24 mouse cellular contexts compared by ENCODE assay signal in the genomic region with DNA sequence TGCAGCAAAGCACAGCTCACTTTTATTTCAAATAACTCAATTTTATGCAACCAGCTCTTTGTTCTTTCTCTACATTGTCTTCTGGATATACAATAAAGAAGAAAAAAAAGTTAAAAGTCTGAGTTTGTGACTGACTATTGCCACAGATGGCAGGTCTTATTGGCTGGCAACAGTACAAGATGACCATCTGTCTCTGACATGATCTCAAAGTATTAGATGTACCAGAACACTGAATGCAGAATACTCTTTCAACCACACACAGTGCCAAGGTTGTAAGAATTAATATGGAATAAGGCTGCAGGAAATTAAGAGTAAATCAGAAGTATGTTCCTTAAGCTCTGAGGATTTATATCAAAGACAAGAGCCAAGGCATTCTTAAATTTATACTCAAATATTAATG. TPM values are rescaled to one million over a fixed set of nuclear protein-coding genes. Genes with fewer than 3 reads are reported as not detected.
DNase-seq lines count a peak whose midpoint lies in the region; ATAC-seq lines count a peak whose summit lies in the region.
"Had no signal": no experiment of that assay in that cellular context is flagged by ENCODE, and none has a peak within 500 bp of the region (broad histone marks: within the 10 kb centered on the region; RNA-seq: fewer than 3 reads in every experiment).

No protein-coding gene starts in this region.

- no peak overlapping the region for H3K4me2 ChIP-seq in forebrain, embryonic 13.5 days
- H3K4me2 ChIP-seq: embryonic facial prominence, embryonic 15.5 days; neural tube, embryonic 15.5 days had no signal

- no peaks in the 10 kb centered on the region for H3K4me1 ChIP-seq in forebrain, embryonic 13.5 days
- H3K4me1 ChIP-seq in forebrain, embryonic 10.5 days = peaks cover 7% of the 10 kb centered on the region
- H3K4me1 ChIP-seq: embryonic facial prominence, embryonic 15.5 days; heart, embryonic 10.5 days; hindbrain, embryonic 10.5 days; neural tube, embryonic 15.5 days had no signal

- peaks cover 12% of the 10 kb centered on the region for H3K36me3 ChIP-seq in forebrain, embryonic 13.5 days (ENCODE audit: poor library complexity, severe bottlenecking)
- H3K36me3 ChIP-seq in forebrain, embryonic 10.5 days (replicated peaks) = peaks cover 70% of the 10 kb centered on the region
- H3K36me3 ChIP-seq: embryonic facial prominence, embryonic 15.5 days; neural tube, embryonic 15.5 days had no signal

- no peak overlapping the region for H3K27ac ChIP-seq in forebrain, embryonic 13.5 days
- H3K27ac ChIP-seq in forebrain, embryonic 10.5 days = no peak overlapping the region
- H3K27ac ChIP-seq: embryonic facial prominence, embryonic 15.5 days; heart, embryonic 10.5 days; hindbrain, embryonic 10.5 days; liver, embryonic 14.5 days; neural tube, embryonic 15.5 days had no signal

- peak; percentile 67; the same call in 1 of the 2 replicates for ATAC-seq in forebrain, embryonic 13.5 days
- ATAC-seq: CD4-positive, CD25-positive, alpha-beta regulatory T cell, adult 4 months; Patski had no signal

- no peak overlapping the region for H3K4me3 ChIP-seq in forebrain, embryonic 13.5 days
- H3K4me3 ChIP-seq in forebrain, embryonic 10.5 days = no peak overlapping the region
- H3K4me3 ChIP-seq: embryonic facial prominence, embryonic 15.5 days; heart, embryonic 10.5 days; hindbrain, embryonic 10.5 days; myocyte; neural tube, embryonic 15.5 days had no signal

- H3K9ac ChIP-seq in forebrain, embryonic 13.5 days = no peak overlapping the region
- H3K9ac ChIP-seq: embryonic facial prominence, embryonic 15.5 days; liver, embryonic 14.5 days; neural tube, embryonic 15.5 days had no signal

- H3K9me3 ChIP-seq in forebrain, embryonic 13.5 days (replicated peaks) = no peaks in the 10 kb centered on the region
- H3K9me3 ChIP-seq in forebrain, embryonic 10.5 days = no peaks in the 10 kb centered on the region
- H3K9me3 ChIP-seq: embryonic facial prominence, embryonic 15.5 days; heart, embryonic 10.5 days; hindbrain, embryonic 10.5 days; neural tube, embryonic 15.5 days had no signal

- H3K27me3 ChIP-seq in forebrain, embryonic 13.5 days = no peaks in the 10 kb centered on the region
- H3K27me3 ChIP-seq in forebrain, embryonic 10.5 days (ENCODE audit: poor library complexity, severe bottlenecking) = no peaks in the 10 kb centered on the region
- H3K27me3 ChIP-seq: embryonic facial prominence, embryonic 15.5 days; neural tube, embryonic 15.5 days; Patski had no signal

- intact Hi-C loops in left cerebral cortex, postnatal 4 days (cut with DNase I) = no loop called here
- intact Hi-C loops in left cerebral cortex, postnatal 25 days (cut with DNase I) = no loop called here

- DNase-seq in forebrain, embryonic 10.5 days (ENCODE audit: extremely low spot score, low spot score) = no peak
- peak; percentile 14 for DNase-seq in left cerebral cortex, postnatal 4 days
- no peak for DNase-seq in left cerebral cortex, postnatal 25 days (ENCODE audit: low spot score in 2 of 2)
- peak; percentile 74 for DNase-seq in cerebellum, adult 9-11 months
- DNase-seq in kidney, postnatal 10 days = no peak
- no peak for DNase-seq in left cerebral cortex, adult 8-10 months (ENCODE audit: low spot score in 2 of 2)
- DNase-seq: adrenal gland, postnatal 14 days; embryo, embryonic 11 days; kidney, adult 8-10 months; kidney, postnatal 25 days; midbrain, embryonic 14.5 days; thymus, postnatal 25 days had no signal

RNA-seq across cellular contexts. Expression of a gene that starts 12.1 kb away (rescaled TPM):
- 26.1 and 26.7 TPM in 2 replicates for polyA plus RNA-seq in forebrain, embryonic 13.5 days (2015; fragmentation: Nextera tagmentation; extraction: Ambion mirVana)
- 23.3 and 27.1 TPM in 2 replicates for polyA plus RNA-seq in forebrain, embryonic 10.5 days (2016; fragmentation: Nextera tagmentation; extraction: Ambion mirVana)
- 10 to 100 TPM; 46.4 to 48.6 TPM for total RNA-seq in left cerebral cortex, postnatal 4 days (2021)
- total RNA-seq in left cerebral cortex, postnatal 25 days (2021) = 10 to 100 TPM; 30.5 to 33.9 TPM
- total RNA-seq in left cerebral cortex, adult 8-10 months (2022) = 10 to 100 TPM; 27.3 to 35.0 (median 28.6) TPM

RNA-seq across cellular contexts. Expression of a gene that starts 17.6 kb away (rescaled TPM):
- polyA plus RNA-seq in forebrain, embryonic 13.5 days (2015; fragmentation: Nextera tagmentation; extraction: Ambion mirVana) = 4.1 and 6.1 TPM in 2 replicates
- 6.2 and 6.6 TPM in 2 replicates for polyA plus RNA-seq in forebrain, embryonic 10.5 days (2016; fragmentation: Nextera tagmentation; extraction: Ambion mirVana)
- not detected for total RNA-seq in left cerebral cortex, postnatal 4 days (2021)
- total RNA-seq in left cerebral cortex, postnatal 25 days (2021) = not detected
- total RNA-seq in left cerebral cortex, adult 8-10 months (2022) = under 1 TPM in 2 of 4 experiments, not detected in 2; 0.85 to 0.93 TPM
- total RNA-seq: layer of hippocampus, postnatal 10 days had no signal
- polyA plus RNA-seq: gonadal fat pad, adult 2 months; testis, adult 2 months had no signal

Comparison
In these comparisons a context has a peak if more than half of its experiments do, and no peak if none do; other contexts are left out.
1. DNase-seq: peak in left cerebral cortex, postnatal 4 days (single experiment) and cerebellum, adult 9-11 months (single experiment); none in forebrain, embryonic 10.5 days (single experiment), left cerebral cortex, postnatal 25 days (0 of 2), kidney, postnatal 10 days (single experiment) and left cerebral cortex, adult 8-10 months (0 of 2).